Mouse (Mus musculus): Measurements from ENCODE around the gene Mrps36. TPM values are rescaled to one million over a fixed set of nuclear protein-coding genes. Genes with fewer than 3 reads are reported as not detected.
"Not testable (repeated sequence)": the region's sequence is repeated elsewhere in the genome, so short reads cannot be mapped to it uniquely, and the experiment has no call there.

The Mrps36 gene
- polyA plus RNA-seq, 1 experiment from 2014 or later, result 122 TPM

DNA sequence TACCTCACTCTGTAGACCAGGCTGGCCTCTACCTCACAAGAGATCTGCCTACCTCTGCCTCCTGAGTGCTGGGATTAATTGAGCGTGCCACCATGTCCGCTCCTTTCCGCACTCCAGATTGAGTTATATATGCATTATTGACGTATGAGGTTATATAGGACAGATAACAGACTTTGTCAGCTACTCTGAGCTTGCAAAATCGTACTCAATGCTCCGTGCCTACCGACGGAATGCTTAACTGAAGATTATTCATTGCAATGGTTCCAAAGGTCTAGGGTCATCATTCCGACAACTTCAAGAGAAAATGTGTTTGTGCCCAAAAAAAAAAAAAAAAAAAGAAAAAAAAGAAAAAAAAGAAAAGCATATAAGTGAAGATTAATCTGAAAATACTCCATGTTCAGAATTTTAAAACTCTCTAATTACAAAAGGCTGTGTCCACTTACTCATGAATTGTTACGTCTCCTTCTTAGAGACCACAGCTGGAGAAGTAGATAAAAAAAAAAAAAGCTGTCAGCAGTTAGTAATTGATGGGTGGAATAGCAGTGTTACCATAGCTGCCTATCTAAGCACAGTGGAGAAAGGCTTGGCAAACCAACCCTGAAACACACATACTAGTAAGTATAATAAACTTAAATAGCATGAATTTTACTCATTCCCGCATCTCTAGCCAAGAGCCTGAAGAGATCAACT is 968 bp downstream of the Mrps36 start:
- peak overlapping the region; percentile 94 for H3K27ac ChIP-seq (ENCODE audit: low read length)
- H3K4me2 ChIP-seq (replicated peaks; ENCODE audit: low read depth, low read length), result peak overlapping the region; percentile 54
- H3K36me3 ChIP-seq (ENCODE audit: insufficient read depth, low read length), result no peaks in the 10 kb centered on the region; the same call in 1 of the 2 replicates
- H3K9ac ChIP-seq (replicated peaks; ENCODE audit: low read depth), result peak overlapping the region; percentile 69; the same call in 1 of the 2 replicates
- TF ChIP-seq EP300 (IDR thresholded peaks at IDR 0.05) (no peak), CTCF (IDR thresholded peaks at IDR 0.05) (no peak)
- ATAC-seq (peak; percentile 25), DNase-seq (ENCODE audit: low spot score) (peak; percentile 72)
- H3K27me3 ChIP-seq (replicated peaks; ENCODE audit: insufficient read depth, low read length), result no peaks in the 10 kb centered on the region
- peak overlapping the region; percentile 77 for H3K4me3 ChIP-seq (ENCODE audit: low read depth, low read length)
- WGBS, result 51% methylated on average over 11 of the region's 11 CpGs
- no peaks in the 10 kb centered on the region for H3K9me3 ChIP-seq (ENCODE audit: low read length)
- no peaks in the 10 kb centered on the region for H3K4me1 ChIP-seq (ENCODE audit: insufficient read depth, low read depth, low read length)

DNA sequence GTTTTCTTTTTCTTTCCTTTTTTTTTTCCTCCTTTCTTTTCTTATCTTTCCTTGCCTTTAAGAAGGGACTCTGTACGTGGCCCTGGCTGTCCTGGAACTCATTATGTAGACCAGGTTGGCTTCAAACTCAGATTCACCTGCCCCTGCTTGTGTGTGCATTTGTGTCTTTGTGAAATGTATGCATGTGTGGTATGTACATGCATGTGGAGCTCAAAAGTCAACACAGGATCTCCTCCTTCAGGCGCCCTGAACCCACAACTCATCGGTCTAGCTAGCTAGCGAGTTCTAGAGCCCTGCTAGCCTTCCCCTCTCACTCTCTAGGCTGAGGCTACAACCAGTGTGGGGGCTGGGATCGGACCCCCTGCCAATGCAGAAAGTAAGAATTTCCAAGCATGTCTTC is 1.6 kb downstream of the Mrps36 start:
- Histone ChIP-seq H3K4me2 (replicated peaks; ENCODE audit: low read depth, low read length) (no peak overlapping the region), H3K36me3 (ENCODE audit: insufficient read depth, low read length) (no peaks in the 10 kb centered on the region; the same call in 1 of the 2 replicates), H3K9ac (replicated peaks; ENCODE audit: low read depth) (no peak overlapping the region), H3K4me3 (ENCODE audit: low read depth, low read length) (no peak overlapping the region), H3K9me3 (ENCODE audit: low read length) (no peaks in the 10 kb centered on the region), H3K4me1 (ENCODE audit: insufficient read depth, low read depth, low read length) (no peaks in the 10 kb centered on the region), H3K27ac (ENCODE audit: low read length) (no peak overlapping the region), H3K27me3 (replicated peaks; ENCODE audit: insufficient read depth, low read length) (no peaks in the 10 kb centered on the region)
- no peak for TF ChIP-seq EP300 (IDR thresholded peaks at IDR 0.05)
- TF ChIP-seq CTCF (IDR thresholded peaks at IDR 0.05), result no peak
- no peak for ATAC-seq
- WGBS, result 82% methylated on average over 5 of the region's 5 CpGs
- no peak for DNase-seq (ENCODE audit: low spot score)

DNA sequence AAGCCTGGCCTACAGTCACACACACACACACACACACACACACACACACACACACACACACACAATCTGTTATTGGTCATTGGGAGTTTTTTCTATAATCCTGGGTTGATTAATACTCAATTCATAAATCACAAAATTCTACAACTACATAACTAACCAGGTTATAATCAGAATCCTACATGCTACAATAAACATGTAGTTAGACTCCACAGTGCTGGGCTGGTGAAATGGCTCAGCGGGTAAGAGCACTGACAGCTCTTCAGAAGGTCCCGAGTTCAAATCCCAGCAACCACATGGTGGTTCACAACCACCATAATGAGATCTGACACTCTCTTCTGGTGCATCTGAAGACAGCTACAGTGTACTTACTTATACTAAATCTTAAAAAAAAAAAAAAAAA is 11.7 kb downstream of the Mrps36 start:
- WGBS, result 94% methylated on average over 2 of the region's 2 CpGs
- Histone ChIP-seq H3K4me1 (ENCODE audit: insufficient read depth, low read depth, low read length) (no peaks in the 10 kb centered on the region), H3K9me3 (ENCODE audit: low read length) (no peaks in the 10 kb centered on the region), H3K9ac (replicated peaks; ENCODE audit: low read depth) (no peak overlapping the region), H3K27ac (ENCODE audit: low read length) (no peak overlapping the region), H3K36me3 (ENCODE audit: insufficient read depth, low read length) (no peaks in the 10 kb centered on the region), H3K4me3 (ENCODE audit: low read depth, low read length) (no peak overlapping the region), H3K27me3 (replicated peaks; ENCODE audit: insufficient read depth, low read length) (no peaks in the 10 kb centered on the region), H3K4me2 (replicated peaks; ENCODE audit: low read depth, low read length) (no peak overlapping the region)
- ATAC-seq, result no peak
- TF ChIP-seq CTCF (IDR thresholded peaks at IDR 0.05) (no peak), EP300 (IDR thresholded peaks at IDR 0.05) (no peak)
- no peak for DNase-seq (ENCODE audit: low spot score)

DNA sequence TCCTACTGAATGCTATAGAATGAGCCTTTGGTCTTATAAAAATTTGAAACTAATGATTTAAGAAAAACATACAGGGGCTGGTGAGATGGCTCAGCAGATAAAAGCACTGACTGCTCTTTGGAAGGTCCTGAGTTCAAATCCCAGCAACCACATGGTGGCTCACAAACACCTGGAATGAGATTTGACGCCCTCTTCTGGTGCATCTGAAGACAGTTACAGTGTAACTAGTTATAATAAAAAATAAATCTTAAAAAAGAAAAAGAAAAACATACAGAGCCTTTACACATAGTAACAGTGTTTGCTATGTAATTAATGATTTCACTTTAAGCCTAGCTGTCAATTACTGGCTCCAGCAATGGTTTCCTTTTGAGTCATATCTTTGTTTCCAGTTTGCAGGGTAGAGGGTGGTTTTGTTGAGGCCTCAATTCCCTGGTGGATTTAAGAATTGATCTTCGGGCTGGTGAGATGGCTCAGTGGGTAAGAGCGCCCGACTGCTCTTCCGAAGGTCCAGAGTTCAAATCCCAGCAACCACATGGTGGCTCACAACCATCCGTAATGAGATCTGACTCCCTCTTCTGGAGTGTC is 12.9 kb downstream of the Mrps36 start:
- WGBS, result 91% methylated on average over 5 of the region's 6 CpGs
- H3K36me3 ChIP-seq (ENCODE audit: insufficient read depth, low read length); H3K4me1 ChIP-seq (ENCODE audit: insufficient read depth, low read depth, low read length); ATAC-seq; H3K4me3 ChIP-seq (ENCODE audit: low read depth, low read length); H3K9ac ChIP-seq (replicated peaks; ENCODE audit: low read depth); H3K27me3 ChIP-seq (replicated peaks; ENCODE audit: insufficient read depth, low read length); DNase-seq (ENCODE audit: low spot score); H3K9me3 ChIP-seq (ENCODE audit: low read length): not testable (repeated sequence)
- Histone ChIP-seq H3K27ac (ENCODE audit: low read length) (peak overlapping the region; percentile 95; the same call in 1 of the 2 replicates), H3K4me2 (replicated peaks; ENCODE audit: low read depth, low read length) (peak overlapping the region; percentile 52)

DNA sequence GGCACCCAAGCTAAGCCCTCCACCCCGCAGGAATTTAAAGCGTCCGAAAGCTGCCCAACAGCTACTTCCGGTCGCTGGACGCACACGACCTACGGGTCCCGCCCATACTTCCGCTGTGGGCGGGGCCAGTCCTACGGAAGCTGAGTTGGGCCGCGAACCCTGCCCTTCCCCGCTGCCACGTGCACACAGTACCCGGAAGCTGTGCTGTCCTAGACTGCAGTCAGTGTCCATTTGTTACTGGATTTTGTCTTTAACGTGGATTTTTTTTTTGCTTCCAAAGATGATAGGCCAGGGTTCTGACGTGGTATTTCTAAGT is 13.6 kb downstream of the Mrps36 start, which contains the start of gene Cdk7:
Gene Cdk7 (minus strand): TSS at position 79 of the 316 bp plus-strand sequence.
- Histone ChIP-seq H3K4me3 (ENCODE audit: low read depth, low read length) (peak within 1 kb of the TSS; percentile 80), H3K27ac (ENCODE audit: low read length) (peak within 1 kb of the TSS; percentile 95), H3K9me3 (ENCODE audit: low read length) (no peaks in the 10 kb centered on the region), H3K9ac (replicated peaks; ENCODE audit: low read depth) (peak within 1 kb of the TSS; percentile 91), H3K27me3 (replicated peaks; ENCODE audit: insufficient read depth, low read length) (no peaks in the 10 kb centered on the region), H3K36me3 (ENCODE audit: insufficient read depth, low read length) (no peaks in the 10 kb centered on the region), H3K4me1 (ENCODE audit: insufficient read depth, low read depth, low read length) (no peaks in the 10 kb centered on the region), H3K4me2 (replicated peaks; ENCODE audit: low read depth, low read length) (peak within 1 kb of the TSS; percentile 77)
- ATAC-seq (peak; percentile 99), DNase-seq (ENCODE audit: low spot score) (peak; percentile 98)
- peak; percentile 39; the same call in 1 of the 2 replicates for TF ChIP-seq EP300 (IDR thresholded peaks at IDR 0.05)
- TF ChIP-seq CTCF (IDR thresholded peaks at IDR 0.05), result no peak
- WGBS, result 0% methylated on average over 19 of the region's 19 CpGs

DNA sequence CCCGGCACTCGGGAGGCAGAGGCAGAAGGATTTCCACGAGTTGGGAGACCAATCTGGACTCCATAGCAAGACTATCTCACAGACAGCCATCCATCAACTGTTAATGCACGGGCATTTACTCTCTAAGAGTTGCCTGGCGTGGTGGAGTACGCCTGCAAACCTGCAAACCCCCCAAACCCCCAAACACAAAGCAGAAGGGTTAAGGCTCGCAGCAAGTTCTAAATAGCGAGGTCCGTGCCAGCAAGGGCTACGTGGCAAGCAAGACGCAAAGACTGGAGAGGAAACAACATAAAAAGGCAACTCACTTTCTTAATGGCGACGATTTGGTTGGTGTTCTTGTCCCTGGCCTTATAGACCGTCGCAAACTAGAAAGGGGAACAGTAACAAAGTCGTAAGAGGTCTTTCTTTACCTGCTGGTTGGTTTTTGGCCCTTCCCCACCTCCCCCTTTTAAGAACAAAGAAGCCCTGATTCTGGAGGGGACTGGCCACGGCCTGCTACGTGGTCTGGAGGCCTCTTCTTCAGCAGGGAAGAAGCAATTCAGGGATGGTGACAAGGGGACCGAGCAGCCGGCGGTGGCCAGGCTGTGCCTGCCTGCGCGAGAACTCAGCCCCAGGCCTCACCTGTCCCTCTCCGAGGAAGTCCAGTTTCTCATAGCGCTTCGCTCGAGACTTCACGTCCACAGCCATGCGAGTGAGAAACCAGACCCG is 14.2 kb downstream of the Mrps36 start:
- no peaks in the 10 kb centered on the region for H3K4me1 ChIP-seq (ENCODE audit: insufficient read depth, low read depth, low read length)
- whole genome bisulfite sequencing, result under 1% methylated on average over 30 of the region's 30 CpGs
- H3K4me2 ChIP-seq (replicated peaks; ENCODE audit: low read depth, low read length), result peak overlapping the region; percentile 77
- TF ChIP-seq EP300 (IDR thresholded peaks at IDR 0.05), result no peak
- no peak for TF ChIP-seq CTCF (IDR thresholded peaks at IDR 0.05)
- no peaks in the 10 kb centered on the region for H3K27me3 ChIP-seq (replicated peaks; ENCODE audit: insufficient read depth, low read length)
- no peaks in the 10 kb centered on the region for H3K9me3 ChIP-seq (ENCODE audit: low read length)
- peak overlapping the region; percentile 80 for H3K4me3 ChIP-seq (ENCODE audit: low read depth, low read length)
- H3K36me3 ChIP-seq (ENCODE audit: insufficient read depth, low read length), result no peaks in the 10 kb centered on the region
- H3K27ac ChIP-seq (ENCODE audit: low read length), result peak overlapping the region; percentile 95
- DNase-seq (ENCODE audit: low spot score), result no peak
- H3K9ac ChIP-seq (replicated peaks; ENCODE audit: low read depth), result peak overlapping the region; percentile 91
- ATAC-seq, result peak; percentile 4

DNA sequence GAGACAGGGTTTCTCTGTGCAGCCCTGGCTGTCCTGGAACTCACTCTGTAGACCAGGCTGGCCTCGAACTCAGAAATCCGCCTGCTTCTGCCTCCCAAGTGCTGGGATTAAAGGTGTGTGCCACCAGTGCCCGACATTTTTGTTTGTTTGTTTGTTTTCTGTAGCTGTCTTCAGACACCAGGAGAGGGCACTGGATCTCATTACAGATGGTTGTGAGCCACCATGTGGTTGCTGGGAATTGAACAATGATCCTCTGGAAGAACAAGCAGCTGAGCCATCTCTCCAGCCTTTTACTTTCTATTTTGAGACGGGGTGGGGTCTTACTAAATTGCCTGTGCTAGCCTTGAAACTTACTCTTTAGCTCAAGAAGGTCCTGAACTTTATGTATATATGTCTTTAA is 15.9 kb downstream of the Mrps36 start:
- H3K9ac ChIP-seq (replicated peaks; ENCODE audit: low read depth); H3K27ac ChIP-seq (ENCODE audit: low read length); DNase-seq (ENCODE audit: low spot score); H3K27me3 ChIP-seq (replicated peaks; ENCODE audit: insufficient read depth, low read length); H3K4me3 ChIP-seq (ENCODE audit: low read depth, low read length); H3K4me2 ChIP-seq (replicated peaks; ENCODE audit: low read depth, low read length); H3K4me1 ChIP-seq (ENCODE audit: insufficient read depth, low read depth, low read length); H3K36me3 ChIP-seq (ENCODE audit: insufficient read depth, low read length); ATAC-seq; H3K9me3 ChIP-seq (ENCODE audit: low read length): not testable (repeated sequence)
- 89% methylated on average over 4 of the region's 4 CpGs for WGBS
